Comparison of ENCODE assay signal across 11 mouse cellular contexts in genomic region chr17:35269653-35270347, GRCm38 (mm10). TPM values are rescaled to one million over a fixed set of nuclear protein-coding genes. Genes with fewer than 3 reads are reported as not detected.
DNase-seq lines count a peak whose midpoint lies in the region; ATAC-seq and TF ChIP-seq lines count a peak whose summit lies in the region.
"Had no signal": no experiment of that assay in that cellular context is flagged by ENCODE, and none has a peak within 500 bp of the region (broad histone marks: within the 10 kb centered on the region; RNA-seq: fewer than 3 reads in every experiment).

No protein-coding gene starts in this region.

- ATAC-seq in forebrain, postnatal 0 days, result peak; percentile 12; the same call in 1 of the 2 replicates
- no peak for ATAC-seq in forebrain, embryonic 15.5 days (replicated peaks)
- ATAC-seq in granulocyte monocyte progenitor cell, adult 5-6 weeks (replicated peaks; ENCODE audit: poor library complexity, severe bottlenecking), result peak; percentile 67

- no peak overlapping the region for H3K4me3 ChIP-seq in forebrain, postnatal 0 days (ENCODE audit: low read depth, low read length)
- H3K4me3 ChIP-seq in forebrain, embryonic 15.5 days, result no peak overlapping the region
- H3K4me3 ChIP-seq: stomach, embryonic 15.5 days had no signal

- H3K27ac ChIP-seq in forebrain, postnatal 0 days (ENCODE audit: low read depth, low read length), result no peak overlapping the region
- no peak overlapping the region for H3K27ac ChIP-seq in forebrain, embryonic 15.5 days (replicated peaks)
- H3K27ac ChIP-seq: stomach, embryonic 15.5 days had no signal

- no peak for TF ChIP-seq CTCF in forebrain, postnatal 0 days (IDR thresholded peaks at IDR 0.05; ENCODE audit: low read depth)

- no peak overlapping the region for H3K4me2 ChIP-seq in forebrain, postnatal 0 days (ENCODE audit: low read depth)
- no peak overlapping the region for H3K4me2 ChIP-seq in forebrain, embryonic 15.5 days (replicated peaks)
- H3K4me2 ChIP-seq: stomach, embryonic 15.5 days had no signal

- H3K9ac ChIP-seq in forebrain, postnatal 0 days, result no peak overlapping the region
- H3K9ac ChIP-seq in forebrain, embryonic 15.5 days (replicated peaks), result no peak overlapping the region
- H3K9ac ChIP-seq: stomach, embryonic 15.5 days had no signal

- 18% methylated on average over 3 of the region's 3 CpGs for WGBS in forebrain, postnatal 0 days
- WGBS in forebrain, embryonic 15.5 days, result 17% methylated on average over 3 of the region's 3 CpGs

- no peaks in the 10 kb centered on the region for H3K27me3 ChIP-seq in forebrain, postnatal 0 days (ENCODE audit: insufficient read depth, low read length)
- no peaks in the 10 kb centered on the region for H3K27me3 ChIP-seq in forebrain, embryonic 15.5 days
- H3K27me3 ChIP-seq: stomach, embryonic 15.5 days had no signal

- no peaks in the 10 kb centered on the region for H3K4me1 ChIP-seq in forebrain, postnatal 0 days (ENCODE audit: insufficient read depth)
- no peaks in the 10 kb centered on the region for H3K4me1 ChIP-seq in forebrain, embryonic 15.5 days
- H3K4me1 ChIP-seq: stomach, embryonic 15.5 days had no signal

- DNase-seq in forebrain, postnatal 0 days, result no peak
- peak; percentile 74 for DNase-seq in ES-CJ7 (ENCODE audit: low read depth, low spot score)
- peak; percentile 53 for DNase-seq in lung, postnatal 36 days
- no peak for DNase-seq in gastrocnemius, postnatal 4 days (ENCODE audit: low spot score in 2 of 2)
- DNase-seq in cerebellum, adult 9-10 months, result no peak
- DNase-seq in layer of hippocampus, adult 18-20 months (ENCODE audit: low spot score in 2 of 2), result no peak

- H3K9me3 ChIP-seq in forebrain, postnatal 0 days (ENCODE audit: low read length), result no peaks in the 10 kb centered on the region
- H3K9me3 ChIP-seq in forebrain, embryonic 15.5 days, result no peaks in the 10 kb centered on the region
- H3K9me3 ChIP-seq: stomach, embryonic 15.5 days had no signal

- H3K36me3 ChIP-seq in forebrain, postnatal 0 days (ENCODE audit: insufficient read depth), result no peaks in the 10 kb centered on the region
- no peaks in the 10 kb centered on the region for H3K36me3 ChIP-seq in forebrain, embryonic 15.5 days
- H3K36me3 ChIP-seq: stomach, embryonic 15.5 days had no signal

RNA-seq across cellular contexts. Expression of gene H2-D1, which starts 7.3 kb away (rescaled TPM):
- 54.9 and 63.3 TPM in 2 replicates for total RNA-seq in forebrain, postnatal 0 days (2014; rRNA removed)
- polyA plus RNA-seq in forebrain, postnatal 0 days (2015; fragmentation: Nextera tagmentation; extraction: Ambion mirVana), result 74.5 and 95.9 TPM in 2 replicates
- 48.1 and 50.1 TPM in 2 replicates for polyA plus RNA-seq in forebrain, embryonic 15.5 days (2015; fragmentation: Nextera tagmentation; extraction: Ambion mirVana)
- 275 and 369 TPM in 2 replicates for total RNA-seq in granulocyte monocyte progenitor cell, adult 5-6 weeks (2014; fragmentation: Nextera tagmentation)
- total RNA-seq in granulocyte monocyte progenitor cell, adult 5-6 weeks (2017), result 399 and 416 TPM in 2 replicates
- 10 to 100 TPM; 44.5 to 55.8 TPM for total RNA-seq in gastrocnemius, postnatal 4 days (2021)
- 10 to 100 TPM; 22.1 to 26.7 TPM for total RNA-seq in layer of hippocampus, adult 18-20 months (2021)

RNA-seq across cellular contexts. Expression of gene Ddx39b, which starts 28.3 kb away (rescaled TPM):
- total RNA-seq in forebrain, postnatal 0 days (2014; rRNA removed), result 305 and 336 TPM in 2 replicates
- 357 and 382 TPM in 2 replicates for polyA plus RNA-seq in forebrain, postnatal 0 days (2015; fragmentation: Nextera tagmentation; extraction: Ambion mirVana)
- 478 and 488 TPM in 2 replicates for polyA plus RNA-seq in forebrain, embryonic 15.5 days (2015; fragmentation: Nextera tagmentation; extraction: Ambion mirVana)
- total RNA-seq in granulocyte monocyte progenitor cell, adult 5-6 weeks (2014; fragmentation: Nextera tagmentation), result 411 and 417 TPM in 2 replicates
- total RNA-seq in granulocyte monocyte progenitor cell, adult 5-6 weeks (2017), result 175 and 187 TPM in 2 replicates
- 100 to 1,000 TPM; 219 to 233 TPM for total RNA-seq in gastrocnemius, postnatal 4 days (2021)
- 100 to 1,000 TPM; 210 to 215 TPM for total RNA-seq in layer of hippocampus, adult 18-20 months (2021)

RNA-seq across cellular contexts. Expression of gene Nfkbil1, which starts 34.2 kb away (rescaled TPM):
- total RNA-seq in forebrain, postnatal 0 days (2014; rRNA removed), result 17.1 and 24.5 TPM in 2 replicates
- polyA plus RNA-seq in forebrain, postnatal 0 days (2015; fragmentation: Nextera tagmentation; extraction: Ambion mirVana), result 12.3 and 12.4 TPM in 2 replicates
- 11.7 and 12.3 TPM in 2 replicates for polyA plus RNA-seq in forebrain, embryonic 15.5 days (2015; fragmentation: Nextera tagmentation; extraction: Ambion mirVana)
- 4.5 and 5.2 TPM in 2 replicates for total RNA-seq in granulocyte monocyte progenitor cell, adult 5-6 weeks (2014; fragmentation: Nextera tagmentation)
- 5.3 and 5.9 TPM in 2 replicates for total RNA-seq in granulocyte monocyte progenitor cell, adult 5-6 weeks (2017)
- total RNA-seq in gastrocnemius, postnatal 4 days (2021), result 10 to 100 TPM; 13.9 to 15.8 TPM
- total RNA-seq in layer of hippocampus, adult 18-20 months (2021), result 10 to 100 TPM; 13.6 to 15.8 TPM

RNA-seq across cellular contexts. Expression of gene Atp6v1g2, which starts 36.3 kb away (rescaled TPM):
- total RNA-seq in forebrain, postnatal 0 days (2014; rRNA removed), result 59.7 and 81.4 TPM in 2 replicates
- 121 and 146 TPM in 2 replicates for polyA plus RNA-seq in forebrain, postnatal 0 days (2015; fragmentation: Nextera tagmentation; extraction: Ambion mirVana)
- 38.2 and 41.5 TPM in 2 replicates for polyA plus RNA-seq in forebrain, embryonic 15.5 days (2015; fragmentation: Nextera tagmentation; extraction: Ambion mirVana)
- total RNA-seq in granulocyte monocyte progenitor cell, adult 5-6 weeks (2014; fragmentation: Nextera tagmentation), result 10.0 and 11.7 TPM in 2 replicates
- 2.0 and 3.9 TPM in 2 replicates for total RNA-seq in granulocyte monocyte progenitor cell, adult 5-6 weeks (2017)
- 1 to 10 TPM; 2.7 to 3.2 TPM for total RNA-seq in gastrocnemius, postnatal 4 days (2021)
- 100 to 1,000 TPM; 637 to 681 TPM for total RNA-seq in layer of hippocampus, adult 18-20 months (2021)

RNA-seq across cellular contexts. Expression of gene Gm16181, which starts 49.2 kb away (rescaled TPM):
- not detected in 2 replicates for total RNA-seq in forebrain, postnatal 0 days (2014; rRNA removed)
- not detected in 2 replicates for polyA plus RNA-seq in forebrain, postnatal 0 days (2015; fragmentation: Nextera tagmentation; extraction: Ambion mirVana)
- 0.61 and 1.1 TPM in 2 replicates for polyA plus RNA-seq in forebrain, embryonic 15.5 days (2015; fragmentation: Nextera tagmentation; extraction: Ambion mirVana)
- total RNA-seq in granulocyte monocyte progenitor cell, adult 5-6 weeks (2014; fragmentation: Nextera tagmentation), result not detected in 2 replicates
- 0.82 TPM in 1 of 2 replicates, not detected in the other for total RNA-seq in granulocyte monocyte progenitor cell, adult 5-6 weeks (2017)
- total RNA-seq in gastrocnemius, postnatal 4 days (2021), result under 1 TPM in 1 of 2 experiments, not detected in 1; 0.52 TPM
- total RNA-seq in layer of hippocampus, adult 18-20 months (2021), result not detected
- polyA plus RNA-seq: G1E; large intestine, adult 2 months had no signal

Comparison
In these comparisons a context has a peak if more than half of its experiments do, and no peak if none do; other contexts are left out.
1. DNase-seq: peak in ES-CJ7 (single experiment) and lung, postnatal 36 days (single experiment); none in forebrain, postnatal 0 days (single experiment), gastrocnemius, postnatal 4 days (0 of 2), cerebellum, adult 9-10 months (single experiment) and layer of hippocampus, adult 18-20 months (0 of 2).